Mouse (Mus musculus) cerebellum, postnatal 36 days (tissue): ENCODE results near the gene Dock1.

Experiments
- DNase-seq, 2 experiments: peaks; one replicate each; pipeline ENCODE4 v3.0.0; 2021 to 2022; ENCODE audit warnings: mixed read lengths in 2 of 2

Dock1 gene

DNA sequence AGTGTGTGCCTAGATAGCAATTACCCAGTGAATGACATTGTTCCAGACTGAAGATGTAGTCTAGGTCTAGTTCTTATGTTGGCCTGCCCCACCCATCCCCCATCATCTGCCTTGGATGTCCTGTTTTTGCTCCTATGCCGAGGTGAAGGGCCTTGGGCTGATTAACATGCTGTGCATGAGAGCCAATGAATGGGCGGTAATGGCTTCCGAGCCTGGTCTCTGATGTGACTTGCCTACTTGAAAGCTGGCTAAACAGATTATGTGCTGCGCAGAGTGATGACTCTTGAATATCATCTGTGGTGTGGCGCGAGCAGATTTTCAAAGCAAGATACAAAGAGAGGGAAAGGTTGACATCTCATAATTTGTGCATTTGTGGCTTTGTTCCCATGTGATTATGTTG is 191.5 kb downstream of the Dock1 start:
- DNase-seq: no peak

DNA sequence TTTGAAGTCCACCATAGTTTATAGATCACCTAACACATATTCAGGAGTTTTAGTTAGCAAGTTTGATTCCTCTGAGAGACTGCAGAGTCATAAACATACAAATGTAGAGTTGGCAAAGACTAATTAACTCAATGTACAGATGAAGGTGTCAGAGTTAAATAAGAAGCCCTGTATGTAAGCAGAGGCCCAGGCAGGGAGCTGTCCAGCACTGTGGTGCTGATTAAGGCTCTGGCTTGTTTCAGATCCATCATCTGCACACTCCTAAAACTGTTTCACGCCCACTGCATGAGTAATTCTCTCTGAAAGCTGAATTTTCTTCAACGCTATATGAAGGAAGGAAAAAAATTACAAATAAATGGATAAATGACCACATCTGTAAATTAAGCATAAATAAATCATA is 193.7 kb downstream of the Dock1 start:
- DNase-seq: no peak

GRCm38 (mm10) chr7:134872511-134872910 is 202.1 kb downstream of the Dock1 start:
- no peak for DNase-seq

GRCm38 (mm10) chr7:134872981-134873380 is 202.5 kb downstream of the Dock1 start:
- DNase-seq: no peak

GRCm38 (mm10) chr7:134878985-134879384 is 208.5 kb downstream of the Dock1 start:
- DNase-seq: no peak

GRCm38 (mm10) chr7:134880431-134880830 is 210.0 kb downstream of the Dock1 start:
- DNase-seq: no peak

GRCm38 (mm10) chr7:134883516-134883915 is 213.1 kb downstream of the Dock1 start:
- no peak for DNase-seq

DNA sequence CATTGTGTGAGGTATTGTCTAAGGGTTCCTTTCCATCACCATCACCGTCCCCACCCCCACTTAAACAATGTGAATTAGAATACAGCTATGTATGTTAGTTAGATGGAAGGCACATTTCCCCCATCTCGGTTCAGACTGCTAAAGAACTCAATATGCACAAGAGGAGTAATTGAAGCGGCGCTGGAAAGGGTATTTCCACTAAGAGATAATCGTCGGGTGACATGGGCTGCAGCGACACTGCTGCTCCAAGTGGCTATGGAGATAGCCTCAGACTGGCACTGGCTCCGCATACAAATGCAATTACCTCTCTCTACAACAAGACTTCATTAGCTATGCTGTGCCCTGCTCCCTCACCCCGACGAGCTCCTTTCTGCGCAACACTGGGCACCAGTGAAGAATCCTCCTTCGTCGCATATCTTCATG is 222.0 kb downstream of the Dock1 start:
- no peak for DNase-seq

DNA sequence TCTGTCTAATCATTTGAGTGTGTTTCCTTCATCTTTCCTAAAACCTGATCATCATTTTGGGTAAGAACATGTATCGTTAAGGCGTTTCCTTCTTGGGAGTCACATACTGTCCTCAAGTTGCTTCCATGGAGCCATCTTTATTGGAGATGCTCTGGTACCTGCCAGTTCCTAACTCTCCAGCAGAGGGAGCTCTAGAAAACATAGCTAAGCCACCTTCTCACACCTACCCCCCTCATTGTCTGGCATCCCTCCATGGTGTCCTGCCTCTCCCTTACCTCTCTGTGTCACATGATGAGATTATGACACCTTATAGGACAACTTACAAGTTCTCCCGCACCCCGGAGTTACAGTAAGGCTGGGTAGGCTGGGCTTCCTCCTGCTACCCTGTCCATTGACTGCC is 222.5 kb downstream of the Dock1 start:
- DNase-seq: no peak

GRCm38 (mm10) chr7:134894604-134895003 is 224.2 kb downstream of the Dock1 start:
- no peak for DNase-seq

DNA sequence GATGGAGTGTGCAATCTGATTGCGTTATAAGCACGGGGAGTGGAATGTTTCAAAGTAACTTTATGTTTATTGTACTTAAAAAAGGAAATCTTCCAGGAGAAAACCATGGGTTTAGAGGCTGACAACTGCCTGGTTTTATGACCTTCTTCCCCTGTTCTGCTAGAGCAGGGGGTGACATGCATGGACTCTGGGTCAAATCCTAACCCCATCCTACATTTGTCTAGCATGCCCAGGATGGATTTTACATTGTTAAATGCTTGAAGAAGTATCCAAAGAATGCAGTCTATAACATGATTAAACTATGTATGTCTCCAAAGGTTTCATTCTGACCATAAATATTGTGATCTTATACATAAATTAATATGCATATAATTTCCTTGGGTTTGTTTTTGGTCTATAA is 229.0 kb downstream of the Dock1 start:
- no peak for DNase-seq

- no peak for DNase-seq
These were observed 231.5 kb downstream of the Dock1 start for GRCm38 (mm10) chr7:134901992-134902391.

DNA sequence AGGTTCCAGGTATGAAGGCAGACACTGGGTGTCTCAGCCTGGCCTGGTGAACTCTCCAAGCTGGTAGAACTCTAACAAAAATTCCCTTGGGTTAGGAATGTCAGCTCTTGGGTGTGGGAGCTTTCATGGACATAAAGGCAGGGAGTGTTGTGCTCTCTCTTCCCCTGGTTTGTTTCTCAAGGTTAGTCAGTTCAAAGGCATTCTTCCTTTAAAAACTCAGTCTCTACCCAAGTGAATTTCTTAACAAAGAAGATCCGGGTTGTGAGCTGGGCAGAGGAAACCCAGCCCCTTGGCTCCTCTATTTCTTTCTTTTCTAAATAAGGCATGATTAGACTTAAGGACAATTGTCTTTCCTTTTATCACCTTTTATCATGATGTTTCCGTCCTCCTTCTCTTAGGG is 261.4 kb downstream of the Dock1 start:
- no peak for DNase-seq

- DNase-seq: no peak
These were observed 267.0 kb downstream of the Dock1 start for GRCm38 (mm10) chr7:134937471-134937926.

DNA sequence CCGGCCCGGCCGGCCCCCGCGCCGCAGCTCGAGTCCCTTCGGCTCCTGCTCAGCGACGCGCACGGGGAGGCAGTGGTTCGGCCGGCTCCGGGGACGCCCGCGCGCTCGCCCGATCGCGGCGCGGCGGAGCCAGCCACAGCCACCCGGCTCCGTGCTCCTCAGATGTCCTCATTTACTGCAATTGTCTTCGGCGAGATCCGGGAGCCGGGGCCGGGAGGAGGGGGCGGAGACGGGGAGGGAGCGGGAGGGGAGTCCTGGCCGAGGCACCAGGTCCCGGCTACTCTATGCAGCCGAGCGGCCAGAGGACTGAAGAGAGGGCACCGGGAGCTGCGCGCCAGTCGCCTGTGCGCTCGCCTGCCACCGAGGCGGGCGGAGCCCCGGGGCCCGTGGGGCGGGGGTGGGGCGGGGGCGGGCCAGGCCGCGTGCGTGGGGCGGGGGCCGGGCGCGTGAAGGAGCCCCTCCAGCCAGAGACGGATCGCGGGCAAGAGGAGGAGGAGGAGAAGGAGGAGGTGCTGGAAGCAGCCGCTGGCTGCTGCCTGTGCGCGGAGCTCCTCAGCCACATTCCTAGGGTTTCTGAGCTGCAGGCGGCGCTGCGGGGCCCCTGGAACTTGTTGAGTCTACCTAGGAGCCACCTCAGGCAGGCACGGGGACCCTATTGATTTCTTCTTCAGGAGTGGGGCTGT is 267.6 kb downstream of the Dock1 start, which contains the start of gene Fam196a:
Fam196a (minus strand) TSS at position 504 of the 683 bp plus-strand sequence.
- peak in 1 of 2 experiments; percentile 11 for DNase-seq

GRCm38 (mm10) chr7:134941891-134942290 is 271.4 kb downstream of the Dock1 start:
- no peak for DNase-seq

- DNase-seq: no peak
These were observed 272.6 kb downstream of the Dock1 start for GRCm38 (mm10) chr7:134943063-134943462.

GRCm38 (mm10) chr7:134943701-134944100 is 273.2 kb downstream of the Dock1 start:
- DNase-seq: no peak

GRCm38 (mm10) chr7:134945925-134946716 is 275.7 kb downstream of the Dock1 start:
- no peak for DNase-seq

- DNase-seq: no peak
These were observed 288.6 kb downstream of the Dock1 start for GRCm38 (mm10) chr7:134959086-134959485.

DNA sequence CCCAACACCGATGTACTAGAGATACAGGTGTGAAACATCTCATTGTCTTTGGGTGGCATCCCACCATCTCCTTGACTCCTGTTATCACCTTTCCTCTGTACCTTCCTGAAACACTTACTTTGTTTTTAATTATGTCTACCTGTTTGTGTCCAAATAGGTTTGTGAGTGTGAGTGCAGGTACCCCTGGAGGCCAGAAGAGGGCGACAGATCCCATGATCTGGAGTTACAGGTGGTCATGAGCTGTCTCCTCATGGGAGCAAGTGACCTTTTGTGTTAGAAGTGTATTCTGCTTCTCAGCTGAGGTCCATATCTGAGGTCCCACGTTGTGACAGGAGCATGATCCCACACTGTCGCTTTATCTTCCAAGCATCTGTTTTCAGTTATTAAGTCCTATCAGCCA is 290.4 kb downstream of the Dock1 start:
- DNase-seq: no peak

DNA sequence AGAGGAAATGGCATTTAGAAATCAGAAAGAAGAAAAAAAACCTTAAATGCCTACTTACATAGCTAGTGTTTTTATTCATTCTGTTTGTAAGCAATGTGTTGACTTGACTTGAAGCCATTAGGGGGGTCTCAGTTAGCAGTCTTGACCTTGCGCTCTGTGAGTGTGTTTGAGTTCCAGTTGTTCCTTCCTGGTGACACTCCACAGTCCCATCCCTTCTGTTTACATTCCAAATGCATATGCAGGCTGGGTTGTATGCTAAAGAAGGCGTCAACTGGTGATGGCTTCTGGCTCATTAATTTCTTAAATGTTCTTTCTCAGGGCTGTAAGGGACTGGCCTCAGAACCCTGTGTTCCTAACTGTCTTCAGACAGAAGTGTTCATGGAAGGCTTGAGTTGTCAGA is 291.2 kb downstream of the Dock1 start:
- no peak for DNase-seq

DNA sequence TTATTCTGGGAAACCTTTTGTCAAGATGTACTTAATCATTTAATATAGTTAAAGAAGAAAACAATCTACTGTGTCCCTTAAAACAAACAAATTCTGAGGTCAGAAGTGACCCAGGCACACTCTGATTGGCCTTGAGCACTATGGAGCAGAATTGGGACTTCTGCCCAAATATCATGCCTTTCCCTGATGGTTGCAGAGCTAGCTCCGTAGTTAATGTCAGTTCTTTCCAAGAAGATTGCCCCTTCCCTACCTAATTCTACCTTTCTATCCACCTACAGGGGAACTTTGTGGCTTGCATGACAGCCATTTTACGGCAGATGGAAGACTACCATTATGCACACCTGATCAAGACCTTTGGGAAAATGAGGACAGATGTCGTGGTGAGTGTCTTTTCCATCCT is 319.8 kb downstream of the Dock1 start:
- DNase-seq: no peak

GRCm38 (mm10) chr7:134990911-134991310 is 320.5 kb downstream of the Dock1 start:
- DNase-seq: no peak
